Mouse (Mus musculus): Measurements from ENCODE around the gene Elovl2. TPM values are rescaled to one million over a fixed set of nuclear protein-coding genes. Genes with fewer than 3 reads are reported as not detected.
A peak's percentile ranks its signal among the peaks of the same experiment; 100 is the strongest.

Gene Elovl2
- polyA plus RNA-seq, 1 experiment from 2014 or later: 1.2 TPM

GRCm38 (mm10) chr13:41231389-41231983, 11.3 kb upstream of the Elovl2 start:
- no peak for ATAC-seq (ENCODE audit: low FRiP score, low TSS enrichment)
- no peaks in the 10 kb centered on the region for H3K27me3 ChIP-seq (ENCODE audit: control insufficient read depth, insufficient read depth, low read length)
- no peak overlapping the region for H3K9ac ChIP-seq (ENCODE audit: low read length)
- no peaks in the 10 kb centered on the region for H3K36me3 ChIP-seq (ENCODE audit: control insufficient read depth, insufficient read depth, low read length)
- H3K27ac ChIP-seq (replicated peaks): no peak overlapping the region
- H3K4me3 ChIP-seq (ENCODE audit: low read depth, low read length): no peak overlapping the region
- no peak overlapping the region for H3K4me2 ChIP-seq (replicated peaks; ENCODE audit: low read depth)
- no peaks in the 10 kb centered on the region for H3K4me1 ChIP-seq (replicated peaks; ENCODE audit: control insufficient read depth, insufficient read depth)
- 79% methylated on average over 12 of the region's 12 CpGs for WGBS
- no peak for DNase-seq (ENCODE audit: low spot score)
- no peaks in the 10 kb centered on the region for H3K9me3 ChIP-seq (ENCODE audit: control insufficient read depth, low read length)
- no peak for TF ChIP-seq CTCF (IDR thresholded peaks at IDR 0.05; ENCODE audit: low read depth)
- TF ChIP-seq EP300 (optimal IDR thresholded peaks at IDR 0.05): no peak

GRCm38 (mm10) chr13:41230256-41230655, 10.1 kb upstream of the Elovl2 start:
- no peaks in the 10 kb centered on the region for H3K9me3 ChIP-seq (ENCODE audit: control insufficient read depth, low read length)
- DNase-seq (ENCODE audit: low spot score) (no peak), ATAC-seq (ENCODE audit: low FRiP score, low TSS enrichment) (no peak)
- no peak overlapping the region for H3K4me3 ChIP-seq (ENCODE audit: low read depth, low read length)
- TF ChIP-seq CTCF (IDR thresholded peaks at IDR 0.05; ENCODE audit: low read depth): no peak
- TF ChIP-seq EP300 (optimal IDR thresholded peaks at IDR 0.05): no peak
- H3K36me3 ChIP-seq (ENCODE audit: control insufficient read depth, insufficient read depth, low read length): no peaks in the 10 kb centered on the region
- WGBS: 87% methylated on average over 5 of the region's 5 CpGs
- no peak overlapping the region for H3K9ac ChIP-seq (ENCODE audit: low read length)
- no peaks in the 10 kb centered on the region for H3K4me1 ChIP-seq (replicated peaks; ENCODE audit: control insufficient read depth, insufficient read depth)
- H3K27ac ChIP-seq (replicated peaks): no peak overlapping the region
- H3K27me3 ChIP-seq (ENCODE audit: control insufficient read depth, insufficient read depth, low read length): no peaks in the 10 kb centered on the region
- H3K4me2 ChIP-seq (replicated peaks; ENCODE audit: low read depth): no peak overlapping the region

- no peaks in the 10 kb centered on the region for H3K36me3 ChIP-seq (ENCODE audit: control insufficient read depth, insufficient read depth, low read length)
- H3K27ac ChIP-seq (replicated peaks): no peak overlapping the region
- no peaks in the 10 kb centered on the region for H3K9me3 ChIP-seq (ENCODE audit: control insufficient read depth, low read length)
- no peak for DNase-seq (ENCODE audit: low spot score)
- TF ChIP-seq EP300 (optimal IDR thresholded peaks at IDR 0.05) (no peak), CTCF (IDR thresholded peaks at IDR 0.05; ENCODE audit: low read depth) (no peak)
- no peak overlapping the region for H3K4me2 ChIP-seq (replicated peaks; ENCODE audit: low read depth)
- no peaks in the 10 kb centered on the region for H3K27me3 ChIP-seq (ENCODE audit: control insufficient read depth, insufficient read depth, low read length)
- ATAC-seq (ENCODE audit: low FRiP score, low TSS enrichment): no peak
- H3K9ac ChIP-seq (ENCODE audit: low read length): no peak overlapping the region
- 91% methylated on average over 5 of the region's 5 CpGs for WGBS
- H3K4me3 ChIP-seq (ENCODE audit: low read depth, low read length): no peak overlapping the region
- no peaks in the 10 kb centered on the region for H3K4me1 ChIP-seq (replicated peaks; ENCODE audit: control insufficient read depth, insufficient read depth)
Observed at GRCm38 (mm10) chr13:41228060-41228459, 7.9 kb upstream of the Elovl2 start.

GRCm38 (mm10) chr13:41226513-41226912, 6.3 kb upstream of the Elovl2 start:
- H3K27ac ChIP-seq (replicated peaks): no peak overlapping the region
- ATAC-seq (ENCODE audit: low FRiP score, low TSS enrichment): no peak
- no peak for DNase-seq (ENCODE audit: low spot score)

GRCm38 (mm10) chr13:41219687-41220303, 410 bp downstream of the Elovl2 start:
- DNase-seq (ENCODE audit: low spot score) (no peak), ATAC-seq (ENCODE audit: low FRiP score, low TSS enrichment) (0 out of 2 replicates have a peak, but pooled peaks have one; percentile 14)
- H3K9me3 ChIP-seq (ENCODE audit: control insufficient read depth, low read length): no peaks in the 10 kb centered on the region
- H3K4me2 ChIP-seq (replicated peaks; ENCODE audit: low read depth): peak overlapping the region; percentile 75
- TF ChIP-seq CTCF (IDR thresholded peaks at IDR 0.05; ENCODE audit: low read depth): no peak
- TF ChIP-seq EP300 (optimal IDR thresholded peaks at IDR 0.05): no peak
- 4% methylated on average over 36 of the region's 39 CpGs for WGBS
- no peaks in the 10 kb centered on the region for H3K36me3 ChIP-seq (ENCODE audit: control insufficient read depth, insufficient read depth, low read length)
- H3K9ac ChIP-seq (ENCODE audit: low read length): peak overlapping the region; percentile 47
- H3K4me1 ChIP-seq (replicated peaks; ENCODE audit: control insufficient read depth, insufficient read depth): no peaks in the 10 kb centered on the region
- no peak overlapping the region for H3K27ac ChIP-seq (replicated peaks)
- peak overlapping the region; percentile 52 for H3K4me3 ChIP-seq (ENCODE audit: low read depth, low read length)
- no peaks in the 10 kb centered on the region for H3K27me3 ChIP-seq (ENCODE audit: control insufficient read depth, insufficient read depth, low read length)

More at GRCm38 (mm10) chr13:41226513-41226912, 6.3 kb upstream of the Elovl2 start:
- WGBS: 35% methylated on average over 5 of the region's 5 CpGs
- H3K9ac ChIP-seq (ENCODE audit: low read length): no peak overlapping the region
- H3K27me3 ChIP-seq (ENCODE audit: control insufficient read depth, insufficient read depth, low read length): no peaks in the 10 kb centered on the region
- TF ChIP-seq EP300 (optimal IDR thresholded peaks at IDR 0.05) (no peak), CTCF (IDR thresholded peaks at IDR 0.05; ENCODE audit: low read depth) (no peak)
- no peaks in the 10 kb centered on the region for H3K9me3 ChIP-seq (ENCODE audit: control insufficient read depth, low read length)
- H3K4me3 ChIP-seq (ENCODE audit: low read depth, low read length): no peak overlapping the region
- no peak overlapping the region for H3K4me2 ChIP-seq (replicated peaks; ENCODE audit: low read depth)
- H3K36me3 ChIP-seq (ENCODE audit: control insufficient read depth, insufficient read depth, low read length): no peaks in the 10 kb centered on the region
- H3K4me1 ChIP-seq (replicated peaks; ENCODE audit: control insufficient read depth, insufficient read depth): no peaks in the 10 kb centered on the region

- H3K27me3 ChIP-seq (ENCODE audit: control insufficient read depth, insufficient read depth, low read length): no peaks in the 10 kb centered on the region
- WGBS: 41% methylated on average over 1 of the region's 1 CpGs
- H3K27ac ChIP-seq (replicated peaks): no peak overlapping the region
- H3K36me3 ChIP-seq (ENCODE audit: control insufficient read depth, insufficient read depth, low read length): no peaks in the 10 kb centered on the region
- no peaks in the 10 kb centered on the region for H3K4me1 ChIP-seq (replicated peaks; ENCODE audit: control insufficient read depth, insufficient read depth)
- H3K4me3 ChIP-seq (ENCODE audit: low read depth, low read length): no peak overlapping the region
- DNase-seq (ENCODE audit: low spot score) (no peak), ATAC-seq (ENCODE audit: low FRiP score, low TSS enrichment) (no peak)
- no peaks in the 10 kb centered on the region for H3K9me3 ChIP-seq (ENCODE audit: control insufficient read depth, low read length)
- H3K4me2 ChIP-seq (replicated peaks; ENCODE audit: low read depth): no peak overlapping the region
- TF ChIP-seq EP300 (optimal IDR thresholded peaks at IDR 0.05) (no peak), CTCF (IDR thresholded peaks at IDR 0.05; ENCODE audit: low read depth) (no peak)
- no peak overlapping the region for H3K9ac ChIP-seq (ENCODE audit: low read length)
Observed at GRCm38 (mm10) chr13:41219056-41219455, 1.1 kb downstream of the Elovl2 start.

Data from stomach, postnatal 0 days (tissue).